Mouse (Mus musculus): ENCODE results near the gene Fxyd3. TPM values are rescaled to one million over a fixed set of nuclear protein-coding genes. Genes with fewer than 3 reads are reported as not detected.

Gene Fxyd3
- under 1 TPM; 0.55 to 0.72 TPM for total RNA-seq (2021)
- long read RNA-seq, experiment 1, result 0 reads
- long read RNA-seq, experiment 2, partial matches to known transcripts, result 0 of 1 reads
- long read RNA-seq, experiment 2, other reads (novel, unspliced or antisense), result 0 of 1 reads

DNA sequence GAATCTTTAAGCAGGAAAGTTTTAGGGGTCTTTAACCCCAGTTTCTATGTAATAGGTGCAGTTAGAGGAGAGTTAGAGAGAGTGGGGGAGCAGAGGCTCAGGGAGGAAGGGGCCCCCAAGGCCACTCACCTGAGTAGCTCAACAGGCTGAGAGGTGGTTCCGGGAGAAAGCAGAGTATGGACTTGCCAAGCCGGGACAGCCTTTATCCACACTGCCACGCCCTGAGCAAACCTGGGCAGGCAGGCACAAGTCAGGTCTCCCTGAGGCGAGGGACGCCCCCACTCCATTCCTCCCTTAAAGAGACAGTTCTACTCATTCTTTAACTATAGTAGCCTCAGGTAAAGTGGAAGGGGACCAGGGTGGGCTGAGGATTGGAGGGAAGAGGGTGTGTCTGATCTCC lies at the start of gene Fxyd3:
Gene Fxyd3 (minus strand): TSS at position 213 of the 400 bp plus-strand sequence.
- DNase-seq (ENCODE audit: low spot score in 2 of 2), result no peak

DNA sequence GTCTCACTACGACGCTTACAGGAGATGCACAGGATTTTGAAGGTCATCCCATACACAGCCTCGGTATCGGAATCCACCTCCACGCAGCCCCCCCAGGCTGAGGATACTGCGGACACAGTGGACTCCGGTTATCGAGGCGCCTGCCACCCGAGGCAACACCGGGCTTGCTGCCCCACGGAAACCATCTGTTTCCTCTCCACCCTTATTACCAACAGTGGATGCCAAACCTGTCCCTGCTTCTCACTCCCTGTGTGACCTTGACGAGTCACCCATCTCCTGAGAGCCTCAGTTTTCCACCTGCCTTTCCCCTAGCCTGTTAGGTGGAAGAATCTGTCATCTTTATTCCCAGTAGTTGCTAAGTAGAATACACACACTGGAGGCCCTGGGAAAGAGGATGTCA lies 48.6 kb upstream of the Fxyd3 start:
- no peak for DNase-seq (ENCODE audit: low spot score in 2 of 2)

- DNase-seq (ENCODE audit: low spot score in 2 of 2), result no peak
Measured at GRCm38 (mm10) chr7:31124381-31124780, 47.9 kb upstream of the Fxyd3 start.

DNA sequence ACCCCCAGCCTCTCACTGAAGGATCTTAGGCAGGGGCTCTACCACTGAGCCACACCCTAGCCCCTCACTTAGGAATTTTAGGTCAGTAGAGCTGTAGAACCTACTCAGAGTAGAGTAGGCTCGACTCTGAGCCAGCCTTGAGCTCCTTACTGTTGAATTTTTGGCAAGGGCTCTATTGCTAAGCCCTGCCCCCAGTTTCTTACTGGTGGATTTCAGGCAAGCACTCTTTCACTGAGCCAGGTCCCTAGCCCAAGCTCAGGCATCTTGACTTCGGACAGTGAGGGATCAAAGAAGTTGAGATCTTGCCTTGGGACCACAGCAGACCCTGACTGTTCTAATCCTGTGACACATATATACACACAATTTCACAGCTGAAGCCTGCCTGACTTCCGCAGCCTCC lies 47.2 kb upstream of the Fxyd3 start:
- DNase-seq (ENCODE audit: low spot score in 2 of 2), result no peak

- no peak for DNase-seq (ENCODE audit: low spot score in 2 of 2)
Measured at GRCm38 (mm10) chr7:31122641-31123631, 46.4 kb upstream of the Fxyd3 start.

- DNase-seq (ENCODE audit: low spot score in 2 of 2), result no peak
Measured at GRCm38 (mm10) chr7:31119556-31119955, 43.1 kb upstream of the Fxyd3 start.

GRCm38 (mm10) chr7:31118486-31118885 lies 42.0 kb upstream of the Fxyd3 start:
- DNase-seq (ENCODE audit: low spot score in 2 of 2), result no peak

GRCm38 (mm10) chr7:31117465-31117864 lies 41.0 kb upstream of the Fxyd3 start:
- peak in 1 of 2 experiments; percentile 70 for DNase-seq (ENCODE audit: low spot score in 2 of 2)

DNA sequence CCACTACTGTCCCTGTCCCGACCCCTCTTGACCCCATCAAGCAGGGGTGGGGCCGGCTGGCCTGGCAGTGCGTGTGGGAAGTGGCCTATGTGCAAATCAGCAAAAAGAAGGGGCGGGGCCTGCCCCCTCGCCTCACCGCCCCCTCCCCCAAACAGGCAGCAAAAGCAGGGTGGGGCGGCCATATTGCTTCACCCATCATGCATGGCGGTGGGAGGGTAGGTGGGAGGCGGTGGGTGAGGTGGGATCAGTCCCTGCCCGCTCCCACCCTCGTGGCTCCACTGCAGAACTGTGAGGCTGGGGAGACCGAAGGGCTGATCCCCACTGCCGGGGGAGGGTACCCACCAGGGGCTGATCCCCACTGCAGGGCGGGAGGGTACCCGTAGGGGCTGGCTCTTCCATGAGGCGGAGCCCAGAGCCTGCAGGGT lies 40.2 kb upstream of the Fxyd3 start:
- DNase-seq (ENCODE audit: low spot score in 2 of 2), result no peak

DNA sequence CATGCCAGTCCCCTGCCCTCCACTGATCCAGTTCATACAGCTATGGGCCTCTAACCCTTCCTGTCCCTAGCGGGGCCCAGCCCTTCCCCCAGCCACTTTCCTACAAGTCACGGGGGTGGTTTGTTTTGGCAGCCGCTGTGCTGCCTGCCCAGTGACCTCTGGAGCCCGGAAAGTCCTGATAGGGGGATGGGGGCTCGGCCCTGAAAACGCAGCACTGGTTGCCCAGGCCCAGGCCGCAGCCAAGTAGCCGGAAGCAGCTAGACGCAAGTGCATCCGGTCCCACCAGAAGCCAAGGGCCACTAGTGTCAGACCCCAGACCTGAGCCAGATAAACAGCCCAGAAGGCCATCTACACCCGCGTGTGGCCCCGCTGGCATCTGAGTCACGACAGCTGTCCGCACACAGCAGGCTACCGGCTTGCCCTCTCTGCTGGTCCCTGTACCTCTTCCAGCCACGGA lies 39.1 kb upstream of the Fxyd3 start:
- no peak for DNase-seq (ENCODE audit: low spot score in 2 of 2)

DNA sequence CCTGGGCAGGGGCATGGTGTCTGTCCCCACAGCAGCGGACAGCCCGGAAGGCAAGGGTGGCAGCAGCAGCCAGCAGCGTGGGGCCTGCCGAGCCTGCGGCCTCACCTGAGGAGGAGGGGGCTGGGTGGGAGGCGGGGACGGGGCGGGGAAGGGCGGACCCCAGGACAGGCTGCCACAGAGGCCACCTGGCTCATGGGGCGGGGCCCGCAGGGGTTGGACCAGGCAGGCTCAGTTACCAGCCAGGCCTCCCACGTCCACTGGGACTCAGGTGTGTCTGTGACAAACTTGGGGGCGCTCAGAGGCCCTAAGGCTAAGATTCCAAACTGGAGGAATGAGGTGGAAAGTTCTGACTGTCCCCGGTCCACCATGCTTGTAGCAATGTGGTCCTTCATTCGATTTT lies 38.7 kb upstream of the Fxyd3 start, which contains the start of gene Hpn:
Gene Hpn (minus strand): TSS at position 109 of the 400 bp plus-strand sequence.
- no peak for DNase-seq (ENCODE audit: low spot score in 2 of 2)

- no peak for DNase-seq (ENCODE audit: low spot score in 2 of 2)
Measured at GRCm38 (mm10) chr7:31114646-31115045, 38.1 kb upstream of the Fxyd3 start.

- DNase-seq (ENCODE audit: low spot score in 2 of 2), result no peak
Measured at GRCm38 (mm10) chr7:31113800-31114199, 37.3 kb upstream of the Fxyd3 start.

- DNase-seq (ENCODE audit: low spot score in 2 of 2), result no peak
Measured at GRCm38 (mm10) chr7:31112036-31112435, 35.5 kb upstream of the Fxyd3 start.

- no peak for DNase-seq (ENCODE audit: low spot score in 2 of 2)
Measured at GRCm38 (mm10) chr7:31110861-31111385, 34.4 kb upstream of the Fxyd3 start.

DNA sequence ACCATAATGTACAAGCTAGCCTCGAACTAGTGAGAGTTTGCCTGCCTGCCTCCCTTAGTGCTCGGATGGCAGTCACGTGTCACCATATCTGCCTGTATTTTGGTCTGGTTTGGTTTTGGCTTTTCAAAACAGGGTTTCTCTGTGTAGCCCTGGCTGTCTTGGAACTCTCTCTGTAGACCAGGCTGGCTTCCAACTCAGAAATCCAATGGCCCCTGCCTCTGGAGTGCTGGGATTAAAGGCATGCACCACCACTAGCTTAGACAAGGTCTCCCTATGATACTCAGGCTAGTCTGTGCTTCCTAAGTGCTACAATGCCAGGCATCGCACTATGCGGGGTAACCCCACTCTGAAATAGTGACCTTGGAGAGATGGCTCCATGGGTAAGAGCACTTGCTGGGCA lies 33.3 kb upstream of the Fxyd3 start:
- DNase-seq (ENCODE audit: low spot score in 2 of 2), result no peak

DNA sequence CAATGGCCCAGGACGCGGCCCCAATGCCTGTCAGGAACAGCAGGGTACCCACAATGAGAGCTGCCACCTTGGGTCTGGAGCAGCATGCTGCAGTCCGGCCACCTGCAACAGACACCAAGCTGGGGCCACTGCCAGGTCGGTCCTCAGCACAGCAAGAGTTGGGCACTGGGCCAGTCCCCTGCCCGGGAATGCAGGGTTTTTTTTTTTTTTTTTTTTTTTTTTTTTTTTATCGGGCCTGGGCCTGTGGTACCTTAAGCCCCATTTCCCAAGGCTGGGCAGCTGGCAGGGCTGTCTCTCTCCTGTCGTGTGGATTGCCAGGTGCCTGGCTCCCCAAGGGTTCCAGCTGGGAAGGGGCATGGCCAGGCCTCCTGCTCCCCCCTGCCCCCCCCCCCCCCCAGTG lies 32.6 kb upstream of the Fxyd3 start:
- DNase-seq (ENCODE audit: low spot score in 2 of 2), result no peak

GRCm38 (mm10) chr7:31107781-31108180 lies 31.3 kb upstream of the Fxyd3 start:
- DNase-seq (ENCODE audit: low spot score in 2 of 2), result no peak

- no peak for DNase-seq (ENCODE audit: low spot score in 2 of 2)
Measured at GRCm38 (mm10) chr7:31106166-31106565, 29.7 kb upstream of the Fxyd3 start.

DNA sequence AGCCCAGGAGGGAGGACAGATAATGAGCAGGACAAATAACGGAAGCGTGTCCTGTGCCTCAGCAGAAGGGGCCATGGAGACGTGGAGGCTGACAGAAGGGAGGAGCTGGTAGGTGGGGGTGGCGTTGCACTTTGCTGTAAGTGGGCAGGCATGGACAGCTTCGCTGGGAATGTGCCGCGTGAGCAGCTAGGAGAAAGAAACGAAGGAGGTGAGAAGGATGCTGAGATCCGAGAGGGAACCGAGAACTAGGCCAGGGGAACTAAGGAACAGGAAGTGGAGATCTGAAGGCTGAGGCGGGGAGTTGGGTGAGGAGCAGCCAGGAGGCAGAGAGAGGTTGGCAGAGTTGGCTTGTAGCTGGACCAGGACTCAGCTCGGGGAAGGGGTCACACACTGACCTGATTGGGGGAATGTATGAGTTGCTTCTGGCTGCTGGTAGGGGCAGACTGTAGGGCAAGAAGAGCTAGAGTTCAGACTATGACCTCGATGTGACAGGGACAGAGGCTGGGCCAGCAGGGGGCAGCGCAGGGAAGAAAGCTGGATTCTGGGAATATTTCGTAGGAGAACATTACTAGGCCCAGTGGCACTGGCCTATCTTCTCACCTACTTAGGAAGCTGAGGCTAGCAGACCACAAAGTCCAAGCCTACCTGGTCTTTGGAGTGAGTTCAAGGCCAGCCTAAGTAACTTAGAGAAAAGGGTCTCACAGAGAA lies 28.7 kb upstream of the Fxyd3 start:
- no peak for DNase-seq (ENCODE audit: low spot score in 2 of 2)

- no peak for DNase-seq (ENCODE audit: low spot score in 2 of 2)
Measured at GRCm38 (mm10) chr7:31100786-31101185, 24.3 kb upstream of the Fxyd3 start.

GRCm38 (mm10) chr7:31099612-31099982 lies 23.1 kb upstream of the Fxyd3 start:
- DNase-seq (ENCODE audit: low spot score in 2 of 2), result no peak
